Mouse (Mus musculus) midbrain, embryonic 12.5 days (tissue): ENCODE data around the gene Cept1. TPM values are rescaled to one million over a fixed set of nuclear protein-coding genes. Genes with fewer than 3 reads are reported as not detected.
"Not testable (repeated sequence)": the region's sequence is repeated elsewhere in the genome, so short reads cannot be mapped to it uniquely, and the experiment has no call there.

ENCODE experiments used
- ATAC-seq: fragments of 200-750 bp; cut with Nextera tagmentation; 2 replicates; pipeline ENCODE4 v1.8.0; 2017; ENCODE audit warnings: low read depth, moderate TSS enrichment, moderate library complexity; ENCODE audit not compliant: low FRiP score
- H3K27ac ChIP-seq: fragments of 300-500 bp; sonication (generic); replicated peaks from 2 replicates; pipeline ENCODE4 v1.5.1; 2016; ENCODE audit warnings: mild to moderate bottlenecking
- H3K27me3 ChIP-seq: fragments of 300-500 bp; sonication (generic); 2 replicates; pipeline ENCODE4 v1.6.1; 2016; ENCODE audit warnings: mild to moderate bottlenecking
- H3K36me3 ChIP-seq: fragments of 300-500 bp; sonication (generic); 2 replicates; pipeline ENCODE4 v1.6.1; 2016
- H3K4me1 ChIP-seq: fragments of 300-500 bp; sonication (generic); 2 replicates; pipeline ENCODE4 v1.6.1; 2016
- H3K4me2 ChIP-seq: fragments of 300-500 bp; sonication (generic); replicated peaks from 2 replicates; pipeline ENCODE4 v1.6.1; 2016; ENCODE audit warnings: mild to moderate bottlenecking, moderate library complexity
- H3K4me3 ChIP-seq: fragments of 300-500 bp; sonication (generic); 2 replicates; pipeline ENCODE4 v1.5.1; 2016; ENCODE audit warnings: mild to moderate bottlenecking
- H3K9ac ChIP-seq: fragments of 300-500 bp; sonication (generic); replicated peaks from 2 replicates; pipeline ENCODE4 v1.6.1; 2016; ENCODE audit warnings: mild to moderate bottlenecking, moderate library complexity
- H3K9me3 ChIP-seq: fragments of 300-500 bp; sonication (generic); 2 replicates; pipeline ENCODE4 v1.6.1; 2016; ENCODE audit warnings: mild to moderate bottlenecking
- WGBS: fragments of 180-500 bp; shearing (Covaris S2); methylation state at CpG from one replicate; pipeline ENCODE4 v1.1.7; 2016; 5-methylcytosine and 5-hydroxymethylcytosine counted together
- polyA plus RNA-seq: library from polyadenylated mRNA; unstranded; fragments of >200 nt; fragmentation: Nextera tagmentation; extraction: Ambion mirVana; gene quantifications from 2 replicates; pipeline ENCODE4 v1.2.1, GENCODE M21; 2016

Cept1 gene
- polyA plus RNA-seq, result 34.6 and 38.7 TPM in 2 replicates

GRCm38 (mm10) chr3:106547171-106547923, at the start of gene Cept1, which contains the start of gene Dram2:
Cept1 (minus strand) TSS chr3:106547802.
Dram2 (plus strand) TSS chr3:106547798.
- ATAC-seq, result peak; percentile 98
- WGBS, result under 1% methylated on average over 55 of the region's 63 CpGs
- Histone ChIP-seq H3K9me3 (no peaks in the 10 kb centered on the region), H3K4me1 (peaks cover 16% of the 10 kb centered on the region; the same call in 1 of the 2 replicates), H3K9ac (peak within 1 kb of the TSS; percentile 86), H3K27ac (peak within 1 kb of the TSS; percentile 95), H3K4me3 (peak within 1 kb of the TSS; percentile 78), H3K27me3 (no peaks in the 10 kb centered on the region), H3K36me3 (0 out of 2 replicates have a peak, but pooled peaks cover 3% of the 10 kb centered on the region), H3K4me2 (peak within 1 kb of the TSS; percentile 71)

- H3K27ac ChIP-seq, result not testable (repeated sequence)
Observed at GRCm38 (mm10) chr3:106593631-106594030, 46.0 kb upstream of the Cept1 start.

GRCm38 (mm10) chr3:106579296-106579695, 31.7 kb upstream of the Cept1 start:
- 86% methylated on average over 2 of the region's 2 CpGs for WGBS
- no peaks in the 10 kb centered on the region for H3K4me1 ChIP-seq
- no peak overlapping the region for H3K9ac ChIP-seq
- 0 out of 2 replicates have a peak, but pooled peaks cover 2% of the 10 kb centered on the region for H3K36me3 ChIP-seq
- no peak overlapping the region for H3K4me2 ChIP-seq
- ATAC-seq, result no peak
- no peaks in the 10 kb centered on the region for H3K27me3 ChIP-seq
- no peak overlapping the region for H3K4me3 ChIP-seq
- no peak overlapping the region for H3K27ac ChIP-seq
- H3K9me3 ChIP-seq, result no peaks in the 10 kb centered on the region

More at GRCm38 (mm10) chr3:106593631-106594030, 46.0 kb upstream of the Cept1 start:
- not testable (repeated sequence) for H3K4me3 ChIP-seq, H3K9me3 ChIP-seq, H3K36me3 ChIP-seq, ATAC-seq, H3K9ac ChIP-seq, H3K27me3 ChIP-seq, H3K4me1 ChIP-seq, H3K4me2 ChIP-seq
- 84% methylated on average over 4 of the region's 4 CpGs for WGBS

- no peak overlapping the region for H3K27ac ChIP-seq
- H3K4me2 ChIP-seq, result no peak overlapping the region
- no peak for ATAC-seq
- no peaks in the 10 kb centered on the region for H3K4me1 ChIP-seq
- WGBS, result 85% methylated on average over 3 of the region's 3 CpGs
- no peaks in the 10 kb centered on the region for H3K9me3 ChIP-seq
- H3K36me3 ChIP-seq, result 0 out of 2 replicates have a peak, but pooled peaks cover 2% of the 10 kb centered on the region
- no peaks in the 10 kb centered on the region for H3K27me3 ChIP-seq
- no peak overlapping the region for H3K9ac ChIP-seq
- H3K4me3 ChIP-seq, result no peak overlapping the region
Observed at GRCm38 (mm10) chr3:106573191-106573590, 25.6 kb upstream of the Cept1 start.

GRCm38 (mm10) chr3:106565876-106566275, 18.3 kb upstream of the Cept1 start:
- H3K27ac ChIP-seq, result no peak overlapping the region
- no peak overlapping the region for H3K9ac ChIP-seq
- WGBS, result 97% methylated on average over 3 of the region's 3 CpGs
- H3K9me3 ChIP-seq, result no peaks in the 10 kb centered on the region
- H3K4me1 ChIP-seq, result no peaks in the 10 kb centered on the region
- no peaks in the 10 kb centered on the region for H3K36me3 ChIP-seq
- no peak overlapping the region for H3K4me3 ChIP-seq
- no peaks in the 10 kb centered on the region for H3K27me3 ChIP-seq
- no peak overlapping the region for H3K4me2 ChIP-seq
- no peak for ATAC-seq

GRCm38 (mm10) chr3:106558271-106558670, 10.7 kb upstream of the Cept1 start:
- H3K4me3 ChIP-seq, result no peak overlapping the region
- no peak overlapping the region for H3K9ac ChIP-seq
- no peak overlapping the region for H3K27ac ChIP-seq
- H3K4me2 ChIP-seq, result no peak overlapping the region
- H3K36me3 ChIP-seq, result peaks cover 23% of the 10 kb centered on the region
- H3K9me3 ChIP-seq, result no peaks in the 10 kb centered on the region
- no peak for ATAC-seq
- H3K27me3 ChIP-seq, result no peaks in the 10 kb centered on the region
- no peaks in the 10 kb centered on the region for H3K4me1 ChIP-seq

GRCm38 (mm10) chr3:106555743-106556250, 8.2 kb upstream of the Cept1 start:
- 81% methylated on average over 3 of the region's 3 CpGs for WGBS
- H3K4me2 ChIP-seq, result no peak overlapping the region
- no peaks in the 10 kb centered on the region for H3K27me3 ChIP-seq
- no peak overlapping the region for H3K9ac ChIP-seq
- H3K36me3 ChIP-seq, result peaks cover 27% of the 10 kb centered on the region
- no peak overlapping the region for H3K4me3 ChIP-seq
- ATAC-seq, result no peak
- H3K4me1 ChIP-seq, result no peaks in the 10 kb centered on the region
- no peak overlapping the region for H3K27ac ChIP-seq
- H3K9me3 ChIP-seq, result no peaks in the 10 kb centered on the region

GRCm38 (mm10) chr3:106553411-106553810, 5.8 kb upstream of the Cept1 start:
- no peak for ATAC-seq
- 88% methylated on average over 5 of the region's 5 CpGs for WGBS
- no peaks in the 10 kb centered on the region for H3K27me3 ChIP-seq
- H3K36me3 ChIP-seq, result peaks cover 27% of the 10 kb centered on the region
- no peak overlapping the region for H3K4me2 ChIP-seq
- no peak overlapping the region for H3K9ac ChIP-seq
- no peaks in the 10 kb centered on the region for H3K9me3 ChIP-seq
- H3K4me3 ChIP-seq, result no peak overlapping the region
- H3K27ac ChIP-seq, result no peak overlapping the region
- H3K4me1 ChIP-seq, result 0 out of 2 replicates have a peak, but pooled peaks cover 4% of the 10 kb centered on the region

- H3K4me3 ChIP-seq, result no peak overlapping the region
- H3K36me3 ChIP-seq, result peaks cover 11% of the 10 kb centered on the region; the same call in 1 of the 2 replicates
- peaks cover 16% of the 10 kb centered on the region; the same call in 1 of the 2 replicates for H3K4me1 ChIP-seq
- no peak overlapping the region for H3K27ac ChIP-seq
- no peaks in the 10 kb centered on the region for H3K27me3 ChIP-seq
- no peak for ATAC-seq
- H3K9ac ChIP-seq, result no peak overlapping the region
- H3K9me3 ChIP-seq, result no peaks in the 10 kb centered on the region
- no peak overlapping the region for H3K4me2 ChIP-seq
- WGBS, result 39% methylated on average over 3 of the region's 3 CpGs
Observed at GRCm38 (mm10) chr3:106548971-106549370, 1.4 kb upstream of the Cept1 start.

- Histone ChIP-seq H3K36me3 (0 out of 2 replicates have a peak, but pooled peaks cover 3% of the 10 kb centered on the region), H3K9ac (peak overlapping the region; percentile 86), H3K27me3 (no peaks in the 10 kb centered on the region), H3K27ac (peak overlapping the region; percentile 95), H3K4me2 (peak overlapping the region; percentile 71), H3K4me1 (peaks cover 16% of the 10 kb centered on the region; the same call in 1 of the 2 replicates), H3K9me3 (no peaks in the 10 kb centered on the region), H3K4me3 (peak overlapping the region; percentile 78)
- WGBS, result under 1% methylated on average over 27 of the region's 27 CpGs
- ATAC-seq, result peak; percentile 35
Observed at GRCm38 (mm10) chr3:106547924-106548539, 430 bp upstream of the Cept1 start.

- no peak overlapping the region for H3K4me3 ChIP-seq
- WGBS, result 91% methylated on average over 8 of the region's 8 CpGs
- peaks cover 16% of the 10 kb centered on the region; the same call in 1 of the 2 replicates for H3K4me1 ChIP-seq
- no peaks in the 10 kb centered on the region for H3K36me3 ChIP-seq
- no peak overlapping the region for H3K4me2 ChIP-seq
- no peak overlapping the region for H3K9ac ChIP-seq
- H3K27me3 ChIP-seq, result no peaks in the 10 kb centered on the region
- H3K27ac ChIP-seq, result no peak overlapping the region
- no peaks in the 10 kb centered on the region for H3K9me3 ChIP-seq
- ATAC-seq, result no peak
Observed at GRCm38 (mm10) chr3:106544721-106545316, 2.8 kb downstream of the Cept1 start.
